Mouse (Mus musculus) adrenal gland, postnatal 14 days (tissue): ENCODE measurements around the gene Col11a2. TPM values are rescaled to one million over a fixed set of nuclear protein-coding genes. Genes with fewer than 3 reads are reported as not detected.

Experiments used
- DNase-seq: peaks from one replicate; pipeline ENCODE4 v3.0.0; 2021; ENCODE audit warnings: mixed read lengths
- total RNA-seq: library from RNA; stranded (reverse); gene quantifications from 2 replicates; pipeline ENCODE4 v1.2.3, GENCODE M21; 2021

Gene Col11a2
- total RNA-seq, 1 experiment from 2014 or later: 1.1 TPM

DNA sequence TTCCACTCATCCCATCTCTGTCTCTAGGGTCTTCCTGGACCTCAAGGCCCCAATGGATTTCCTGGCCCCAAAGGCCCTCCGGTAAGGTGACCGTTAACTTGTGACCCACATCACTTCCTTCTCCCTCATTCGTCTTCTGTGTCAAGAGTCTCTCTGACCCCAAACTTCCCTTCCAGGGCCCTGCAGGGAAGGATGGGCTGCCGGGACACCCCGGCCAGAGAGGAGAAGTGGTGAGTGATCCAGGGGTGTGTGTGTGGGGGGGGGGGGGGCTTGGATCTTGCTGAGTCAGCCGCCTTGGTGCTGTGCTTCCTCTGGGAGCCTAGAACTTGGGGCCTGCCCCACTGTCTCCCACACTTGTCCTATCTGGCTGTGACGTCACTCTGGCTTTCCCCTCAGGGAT, 18.0 kb downstream of the Col11a2 start:
- no peak for DNase-seq

DNA sequence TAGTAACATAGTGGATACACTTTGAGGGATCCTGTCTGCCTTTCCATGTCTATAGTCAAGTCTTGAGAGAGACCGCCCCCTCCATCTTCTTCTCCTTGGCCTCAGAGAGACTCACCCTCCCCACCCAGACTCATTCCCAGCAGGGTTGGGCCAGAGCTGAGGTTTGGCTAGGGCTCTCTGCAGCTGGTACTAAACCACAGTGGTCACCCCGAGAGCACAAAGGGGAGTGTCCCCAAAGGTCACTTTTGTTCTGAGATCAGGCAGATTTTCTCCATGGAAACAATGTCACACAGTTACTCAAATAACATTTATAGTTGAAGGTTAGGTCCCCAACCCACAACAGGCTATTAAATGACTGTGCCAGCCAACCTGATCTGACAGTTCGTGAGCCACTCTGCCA, 29.6 kb downstream of the Col11a2 start:
- DNase-seq: no peak

DNA sequence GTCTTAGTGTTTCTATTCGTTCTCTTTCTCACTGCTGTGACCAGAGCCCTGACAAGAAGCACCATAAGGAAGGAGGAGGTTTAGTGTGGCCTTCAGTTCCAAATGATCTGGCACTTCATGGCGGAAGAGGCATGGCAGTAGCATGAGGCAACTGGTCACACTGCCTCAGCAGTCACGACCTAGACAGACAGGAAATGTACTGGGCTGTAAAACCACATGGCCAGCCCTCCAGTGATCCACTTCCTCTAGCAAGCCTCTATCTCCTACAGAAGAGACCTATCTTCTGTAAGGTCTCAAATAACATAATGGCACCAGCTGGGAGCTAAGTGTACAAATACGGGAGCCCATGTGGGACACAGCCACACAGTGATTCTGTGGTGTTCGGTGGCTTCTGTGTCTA, 32.9 kb downstream of the Col11a2 start:
- no peak for DNase-seq

DNA sequence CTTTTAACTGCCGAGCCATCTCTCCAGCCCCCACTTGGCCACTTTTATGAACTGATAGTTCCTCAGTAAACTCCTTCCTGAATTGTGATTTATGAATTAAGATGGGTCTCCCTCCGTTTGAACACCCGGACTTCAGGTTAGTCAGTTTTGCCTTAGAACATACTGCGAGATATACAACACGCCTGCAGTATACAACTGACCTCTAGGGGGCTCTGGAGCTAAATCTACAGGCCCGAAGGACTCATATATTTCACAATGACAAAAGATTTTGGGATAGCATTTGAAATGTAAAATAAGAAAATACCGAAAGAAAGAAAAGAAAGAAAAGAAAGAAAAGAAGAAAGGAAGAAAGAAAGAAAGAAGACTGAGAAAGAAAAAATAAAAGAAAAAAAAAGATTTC, 36.0 kb downstream of the Col11a2 start:
- peak; percentile 78 for DNase-seq

DNA sequence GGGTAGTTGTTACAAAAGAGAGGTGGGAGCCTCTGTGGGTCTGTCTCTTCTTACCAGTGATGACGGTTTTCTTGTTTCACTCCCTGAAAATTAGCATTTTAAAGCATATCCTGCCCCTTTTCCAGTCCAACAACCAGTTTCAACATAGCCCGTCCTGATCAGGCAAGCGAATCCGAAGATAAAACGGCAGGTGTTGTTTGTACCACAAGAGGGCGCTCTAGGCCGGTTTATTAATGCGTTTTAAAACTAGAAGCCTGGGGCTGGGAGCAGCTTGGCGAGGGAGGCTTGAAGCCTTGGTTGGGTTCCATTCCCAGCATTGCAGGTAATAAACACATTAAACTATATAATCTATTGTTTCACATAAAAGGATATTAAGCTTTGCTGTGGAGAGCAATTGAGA, 38.3 kb downstream of the Col11a2 start:
- DNase-seq: peak; percentile 85

DNA sequence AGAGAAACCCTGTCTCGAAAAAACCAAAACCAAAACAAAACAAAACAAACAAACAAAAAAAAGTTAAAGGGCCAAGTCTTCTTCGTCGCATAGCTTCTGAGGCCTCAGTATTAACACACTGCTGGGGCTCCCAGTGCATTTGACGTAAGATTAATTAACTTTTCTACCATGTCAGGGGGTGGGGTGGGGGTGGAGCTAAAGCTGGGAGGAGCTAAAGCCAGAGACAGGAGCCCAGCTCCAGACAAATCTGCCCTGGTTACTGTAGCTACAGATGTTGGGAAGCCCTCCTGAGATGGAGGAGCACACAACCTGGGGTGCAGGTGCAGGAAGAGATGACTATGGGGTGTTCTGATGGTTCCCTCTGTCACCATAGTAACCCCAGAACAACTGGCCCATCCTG, 38.9 kb downstream of the Col11a2 start:
- DNase-seq: no peak

DNA sequence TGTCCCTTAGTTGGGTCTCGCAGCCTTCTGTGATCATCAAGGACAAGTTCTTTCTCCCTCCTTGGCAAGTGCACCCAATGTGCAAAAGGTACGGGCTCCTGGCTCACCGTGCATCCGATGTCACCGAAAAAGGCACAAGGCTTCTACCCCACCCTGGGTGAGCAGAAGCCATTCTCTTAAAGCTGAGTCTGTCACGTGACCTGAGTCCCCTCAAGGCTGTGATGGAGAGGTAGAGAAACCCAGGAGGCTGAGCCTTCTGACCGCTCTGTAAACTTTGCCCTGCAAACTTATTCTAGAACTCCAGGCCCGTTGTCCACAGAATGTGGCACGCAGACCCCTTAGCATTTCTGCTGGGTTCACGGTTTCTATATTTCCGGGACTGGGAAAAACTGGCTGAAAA, 39.8 kb downstream of the Col11a2 start:
- DNase-seq: no peak

DNA sequence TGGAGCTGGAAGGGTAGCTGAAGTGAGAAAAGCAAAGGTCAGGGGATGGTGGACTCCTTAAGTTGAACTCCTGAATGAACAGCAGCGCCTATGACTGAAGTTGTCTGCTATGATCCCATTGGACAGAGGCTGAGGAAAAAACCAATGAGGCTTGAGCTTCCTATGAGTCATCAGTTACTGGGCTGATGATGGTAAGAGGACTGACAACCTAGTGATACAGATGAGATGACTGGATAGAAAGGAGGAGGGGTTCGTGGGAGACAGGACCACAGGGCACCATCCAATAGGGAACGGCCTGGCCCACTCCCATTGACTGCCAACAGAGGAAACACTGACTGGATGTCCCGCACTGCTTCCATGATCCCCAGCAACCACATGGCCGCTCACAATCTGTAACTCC, 40.4 kb downstream of the Col11a2 start:
- DNase-seq: peak; percentile 60

DNA sequence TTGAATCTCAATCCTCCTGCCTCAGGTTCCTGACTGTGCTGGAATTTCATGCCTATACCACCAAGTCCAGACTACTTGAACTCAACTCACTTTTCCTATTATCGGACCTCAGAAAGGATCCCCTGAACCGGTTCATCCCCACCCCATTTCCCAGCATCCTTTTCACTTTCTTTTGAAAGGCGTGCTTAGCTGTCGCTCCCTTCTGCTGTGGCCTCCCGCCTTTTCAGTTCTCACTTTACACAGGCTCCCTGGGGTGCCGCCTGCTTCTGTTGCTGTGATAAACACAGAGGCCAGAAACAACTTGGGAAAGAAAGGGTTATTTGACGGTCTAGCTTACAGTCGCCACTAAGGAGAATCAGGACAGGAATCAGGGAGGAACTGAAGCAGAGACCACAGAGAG, 43.9 kb downstream of the Col11a2 start:
- no peak for DNase-seq

DNA sequence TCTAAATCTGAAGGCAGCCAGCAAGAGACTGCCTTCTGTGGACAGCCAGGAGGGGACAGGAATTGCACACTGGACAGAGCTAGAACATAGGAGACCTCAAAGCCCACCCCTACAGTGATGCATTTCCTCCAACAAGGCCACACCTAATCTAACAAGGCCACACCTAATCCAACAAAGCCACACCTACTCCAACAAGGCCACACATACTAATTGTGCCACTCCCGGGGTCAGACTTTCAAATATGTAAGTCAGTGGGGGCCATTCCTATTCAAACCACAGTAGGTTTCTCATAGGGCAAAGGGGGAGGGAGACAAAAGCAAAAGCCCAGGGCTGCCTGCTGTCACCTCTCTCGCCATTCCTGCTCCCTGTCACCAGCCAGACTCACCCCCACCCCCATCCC, 48.1 kb downstream of the Col11a2 start:
- DNase-seq: no peak

DNA sequence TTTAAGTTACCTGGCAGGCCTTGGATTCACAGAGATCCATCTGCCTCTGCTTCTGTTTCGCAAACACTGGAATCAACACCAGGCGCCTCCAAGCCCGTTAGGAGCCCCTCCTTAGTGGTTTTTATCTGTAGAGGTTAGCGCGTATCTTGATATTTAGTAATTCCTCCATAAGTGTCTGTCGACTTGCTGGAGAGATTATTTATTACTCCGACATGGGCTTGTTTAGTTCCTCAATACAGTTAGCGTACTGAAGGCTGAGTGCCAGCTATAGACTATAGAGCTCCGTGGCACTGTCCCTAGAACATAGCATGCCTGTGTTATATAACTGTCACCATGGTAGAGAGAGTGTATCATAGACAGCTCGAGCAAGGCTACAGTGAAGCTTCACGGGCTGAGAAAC, 48.9 kb downstream of the Col11a2 start:
- DNase-seq: no peak

DNA sequence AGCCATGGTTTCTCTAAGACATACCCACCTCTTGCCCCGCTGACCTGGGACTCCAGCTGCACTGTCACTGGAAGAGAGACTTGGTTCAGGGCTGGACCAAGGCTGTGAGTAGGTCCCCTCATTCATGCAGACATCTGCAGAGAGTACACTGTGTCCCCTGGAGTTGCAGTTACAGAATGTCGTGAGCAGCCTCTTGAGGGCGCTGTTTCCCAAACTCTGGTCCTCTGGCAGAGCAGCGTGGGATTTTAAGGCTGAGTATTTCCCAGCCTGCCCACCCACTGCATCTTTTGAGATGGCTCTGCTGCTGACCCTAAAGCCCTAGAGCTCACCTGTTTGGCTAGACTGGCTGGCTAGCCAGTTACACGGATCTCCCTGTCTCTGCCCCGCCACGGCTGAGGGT, 51.7 kb downstream of the Col11a2 start:
- peak; percentile 69 for DNase-seq

DNA sequence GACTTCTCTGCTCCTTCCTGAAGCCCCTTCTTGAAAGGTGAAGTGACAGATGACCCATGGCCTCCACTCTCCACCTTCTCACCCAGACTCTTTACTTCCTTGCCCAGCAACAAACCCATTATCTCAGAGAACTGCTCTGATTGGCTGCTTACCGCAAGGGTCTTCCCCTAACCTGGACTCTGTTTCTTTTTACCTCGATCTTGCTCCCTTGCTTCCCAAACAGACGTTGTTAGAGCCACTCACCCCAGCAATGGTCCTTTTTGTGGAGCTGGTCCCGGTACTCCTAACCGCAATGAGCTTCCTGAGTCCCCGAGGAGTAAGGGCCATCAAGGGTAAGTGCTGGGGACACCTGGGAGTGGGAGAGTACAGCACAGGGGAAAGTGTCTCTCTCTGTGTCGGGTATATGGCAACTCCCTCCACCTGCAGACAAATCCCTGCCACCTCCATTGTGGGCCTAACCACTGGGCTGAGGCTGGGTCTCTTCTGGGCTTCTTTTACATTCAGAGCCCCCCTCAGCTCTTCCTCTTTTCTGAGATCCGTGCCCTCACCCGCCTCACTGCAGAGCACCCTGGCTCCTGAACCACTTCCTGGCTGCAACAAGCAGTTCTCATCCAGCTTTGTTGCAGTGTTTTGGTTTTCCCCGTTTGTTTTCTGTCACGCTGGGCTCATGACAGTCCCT, 53.1 kb downstream of the Col11a2 start, which contains the start of gene H2-Oa:
Gene H2-Oa (plus strand): TSS at position 144 of the 679 bp plus-strand sequence.
- DNase-seq: no peak

DNA sequence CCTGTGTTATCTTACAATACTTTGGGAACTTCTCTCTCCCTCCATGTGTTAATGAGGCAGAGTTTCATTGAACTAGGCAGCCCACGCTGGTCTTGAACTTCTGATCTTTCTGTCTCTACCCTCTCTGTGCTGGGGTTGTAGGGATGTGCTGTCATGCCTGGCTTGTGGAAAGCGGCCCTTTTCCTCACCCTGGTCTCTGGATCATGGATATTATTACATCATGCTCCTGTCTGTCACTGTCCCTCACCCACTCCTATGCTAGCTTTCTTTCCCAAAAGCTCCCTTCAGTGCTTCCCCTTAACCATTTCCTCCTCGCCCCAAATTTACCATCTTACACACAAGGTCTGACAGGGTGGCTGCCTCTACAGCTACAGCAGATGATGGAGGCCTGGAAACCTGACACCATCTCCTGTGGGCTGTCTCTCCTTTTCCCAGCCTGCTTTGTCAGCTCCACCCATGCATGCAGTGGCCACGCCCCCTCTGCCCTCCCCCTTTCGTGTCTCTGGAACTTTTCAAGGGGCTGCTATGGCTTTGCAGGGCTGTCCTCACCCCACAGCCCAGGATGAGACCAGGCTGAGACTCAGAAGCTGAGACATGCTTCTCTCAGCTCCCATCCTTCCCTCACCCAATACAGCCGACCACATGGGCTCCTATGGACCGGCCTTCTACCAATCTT, 54.1 kb downstream of the Col11a2 start:
- no peak for DNase-seq

DNA sequence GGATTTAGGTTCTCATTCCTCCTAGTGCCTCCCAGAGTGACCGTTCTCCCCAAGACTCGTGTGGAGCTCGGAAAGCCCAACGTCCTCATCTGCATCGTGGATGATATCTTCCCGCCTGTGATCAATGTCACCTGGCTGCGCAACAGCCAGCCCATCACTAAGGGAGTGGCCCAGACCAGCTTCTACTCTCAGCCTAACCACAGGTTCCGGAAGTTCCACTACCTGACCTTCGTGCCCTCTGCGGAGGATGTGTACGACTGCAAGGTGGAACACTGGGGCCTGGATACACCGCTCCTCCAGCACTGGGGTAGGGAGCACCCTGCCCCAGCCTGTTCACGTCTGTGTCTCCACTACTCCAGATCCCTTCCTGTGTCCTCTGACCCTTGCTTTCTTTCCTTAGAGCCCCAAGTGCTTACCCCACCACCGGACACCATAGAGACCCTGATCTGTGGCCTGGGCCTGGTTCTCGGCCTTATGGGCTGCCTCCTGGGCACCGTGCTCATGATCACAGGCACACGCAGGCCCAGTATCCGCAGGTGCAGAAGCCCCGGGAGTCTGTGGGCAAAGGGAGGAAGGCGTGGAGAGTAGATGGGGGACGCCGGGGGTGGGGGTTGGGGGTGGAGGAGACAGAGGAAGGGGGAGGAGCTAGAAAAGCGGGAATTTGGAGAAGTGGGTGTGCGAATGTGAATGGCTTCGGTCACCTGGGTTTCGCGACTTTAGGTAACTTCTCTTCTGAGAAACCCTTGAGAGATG, 55.2 kb downstream of the Col11a2 start:
- DNase-seq: no peak

DNA sequence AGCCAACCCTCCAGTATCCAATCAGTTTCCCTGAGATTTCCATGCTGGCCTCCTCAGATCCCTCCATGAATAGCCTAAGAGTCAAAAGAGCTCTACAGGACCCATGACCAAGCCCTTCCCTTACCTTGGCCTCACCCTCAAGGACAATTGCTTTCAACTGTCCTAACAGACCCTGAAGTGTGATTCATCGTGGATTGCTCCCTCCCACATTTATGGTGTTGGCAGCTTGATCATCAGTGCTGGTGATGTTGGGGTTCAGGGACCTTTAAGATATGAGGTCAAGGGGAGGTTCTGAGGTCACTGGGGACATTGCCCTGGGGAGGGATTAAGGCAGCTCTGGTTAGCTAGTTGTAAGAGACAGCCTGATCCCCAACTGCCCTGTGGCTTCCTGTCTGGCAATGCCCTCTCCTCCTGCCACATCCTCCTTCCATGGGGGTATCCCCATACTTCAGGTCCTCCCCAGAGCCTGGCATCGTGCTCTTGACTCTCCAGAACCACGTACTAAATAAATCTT, 57.3 kb downstream of the Col11a2 start:
- peak; percentile 48 for DNase-seq

DNA sequence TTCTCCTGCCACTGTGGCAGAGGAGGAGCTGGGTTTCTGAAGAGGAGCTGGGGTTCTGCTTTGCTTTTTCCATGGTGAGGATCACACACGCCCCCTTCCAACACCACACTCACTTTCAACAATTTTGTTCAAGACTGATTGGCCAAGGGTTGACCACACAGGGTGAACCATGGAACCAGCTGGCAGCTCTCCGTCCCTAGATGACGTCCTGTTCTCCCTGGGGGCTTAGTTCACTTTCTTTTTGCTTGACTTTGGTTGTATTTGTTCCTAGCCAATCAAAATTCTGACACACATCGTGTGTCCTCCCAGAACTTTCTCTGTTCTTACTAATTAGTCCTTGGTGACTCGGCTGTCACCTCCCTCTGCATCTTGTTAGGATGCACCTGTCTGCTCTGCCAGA, 58.0 kb downstream of the Col11a2 start:
- peak; percentile 46 for DNase-seq

DNA sequence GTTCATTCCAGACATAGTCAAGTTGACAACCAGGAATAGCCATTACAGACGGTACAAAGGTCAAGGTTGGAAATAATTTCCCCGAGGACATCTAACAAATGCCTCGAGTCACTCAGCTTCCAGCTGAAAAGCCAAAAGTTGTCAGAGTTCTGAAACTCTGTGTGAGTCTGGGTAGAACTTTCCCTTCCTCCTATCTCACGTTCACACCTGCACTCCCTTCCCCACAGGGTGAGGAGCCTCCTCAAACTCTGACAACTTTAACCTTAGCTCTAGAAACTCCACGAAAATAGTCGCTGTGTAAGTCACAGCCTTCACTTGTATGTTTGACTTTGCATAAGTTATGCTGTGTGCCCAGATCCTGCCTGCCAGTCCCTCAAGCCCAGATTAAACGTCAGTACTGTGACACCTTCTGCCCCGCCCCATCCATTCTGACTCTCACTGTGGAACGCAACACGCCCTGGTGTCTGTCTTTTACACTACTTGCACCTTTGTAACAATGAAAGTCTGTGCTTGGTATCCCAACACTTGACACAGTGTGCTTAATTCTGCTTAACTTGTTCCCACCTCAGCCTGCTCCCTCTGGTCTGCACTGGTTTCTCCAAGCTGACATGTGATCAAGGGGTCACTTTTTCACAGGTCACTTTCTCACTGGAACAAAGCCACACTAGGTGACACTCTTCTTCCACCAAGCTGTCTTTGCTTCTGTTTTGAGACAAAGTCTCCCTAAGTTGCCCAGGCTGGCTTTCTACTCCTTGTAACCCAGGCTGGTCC, 59.7 kb downstream of the Col11a2 start:
- peak; percentile 46 for DNase-seq

DNA sequence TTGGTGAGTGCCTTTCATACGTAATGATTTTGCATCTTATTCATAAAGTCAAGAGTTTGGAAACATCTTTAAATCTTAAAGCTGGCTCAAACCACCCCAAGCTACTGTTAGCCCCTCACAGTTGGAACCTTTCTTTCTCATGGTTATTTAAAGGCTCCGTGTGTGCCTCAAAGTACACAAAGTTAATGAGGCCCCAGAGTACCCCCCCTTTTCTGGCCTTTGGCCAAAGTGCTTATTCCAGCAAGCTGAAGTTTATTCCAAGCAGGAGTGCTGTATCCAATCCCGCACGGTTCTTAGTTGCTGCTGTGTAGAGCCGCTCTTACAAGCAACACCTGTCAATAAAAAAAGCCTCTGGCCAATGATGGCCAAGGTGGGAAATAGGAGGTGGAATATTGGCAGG, 60.3 kb downstream of the Col11a2 start:
- no peak for DNase-seq

DNA sequence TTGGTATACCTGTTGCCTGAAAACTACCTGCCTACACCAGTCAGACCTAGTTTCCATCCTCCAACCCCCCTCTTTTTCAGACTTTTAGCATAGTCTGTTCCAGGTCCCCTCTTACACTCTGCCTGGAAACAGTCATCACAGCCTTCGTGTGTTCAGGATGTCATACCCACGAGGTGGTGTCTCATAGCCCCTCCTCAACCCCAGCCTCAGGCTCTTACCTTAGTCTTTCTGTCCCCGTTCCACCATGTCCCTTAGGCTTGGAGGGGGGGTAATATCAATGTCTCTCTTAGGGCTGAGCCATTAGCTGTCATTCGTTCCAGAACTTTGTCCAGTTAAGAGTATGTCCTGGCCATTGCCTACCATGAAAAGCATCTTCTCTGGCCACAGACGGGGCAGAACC, 61.9 kb downstream of the Col11a2 start:
- DNase-seq: no peak

DNA sequence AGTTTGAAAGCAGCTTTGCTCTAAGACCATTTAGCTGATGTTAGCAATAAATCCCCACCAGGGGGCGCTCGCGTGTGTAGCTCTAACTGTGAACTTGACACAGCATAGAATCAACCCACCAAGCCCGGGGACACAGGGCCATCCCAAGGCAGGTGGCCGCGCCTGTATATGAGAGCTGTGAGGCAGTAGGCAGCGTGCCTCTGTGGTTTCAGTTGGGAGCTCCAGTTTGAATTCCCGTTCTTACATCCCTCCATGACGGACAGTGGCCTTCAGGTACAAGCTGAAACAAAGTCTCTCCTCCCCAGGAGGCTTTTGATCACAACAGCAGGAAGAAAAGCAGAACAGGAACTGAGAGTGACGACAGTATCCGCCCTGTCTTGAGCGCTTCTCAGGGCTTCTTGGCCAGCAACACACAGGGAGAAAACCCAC, 62.4 kb downstream of the Col11a2 start:
- peak; percentile 96 for DNase-seq

DNA sequence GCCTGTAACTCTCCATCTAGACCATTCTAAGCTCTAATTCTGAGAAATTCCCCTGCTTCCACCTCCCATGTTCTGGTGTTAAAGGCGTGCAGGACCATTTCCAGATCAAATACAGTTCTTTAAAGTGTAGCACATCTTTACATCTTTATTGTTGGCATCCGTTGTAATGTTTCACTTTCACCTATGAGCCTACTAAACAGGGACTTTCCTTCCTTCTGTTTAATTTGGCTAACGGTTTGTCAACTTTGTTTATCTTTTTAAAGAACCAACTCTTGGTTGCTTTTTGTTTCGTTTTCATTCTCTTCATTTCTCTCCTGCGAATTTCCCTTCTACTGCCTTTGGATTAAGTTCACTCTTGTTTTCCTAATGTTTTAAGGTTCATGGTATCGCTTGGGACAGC, 63.6 kb downstream of the Col11a2 start:
- no peak for DNase-seq
